Mouse (Mus musculus) kidney, postnatal 4 days (tissue): ENCODE results near the gene Hivep3.

Experiments
- DNase-seq, 2 experiments: peaks; one replicate each; pipeline ENCODE4 v3.0.0; 2021; ENCODE audit warnings: mixed read lengths in 2 of 2

Hivep3 gene

DNA sequence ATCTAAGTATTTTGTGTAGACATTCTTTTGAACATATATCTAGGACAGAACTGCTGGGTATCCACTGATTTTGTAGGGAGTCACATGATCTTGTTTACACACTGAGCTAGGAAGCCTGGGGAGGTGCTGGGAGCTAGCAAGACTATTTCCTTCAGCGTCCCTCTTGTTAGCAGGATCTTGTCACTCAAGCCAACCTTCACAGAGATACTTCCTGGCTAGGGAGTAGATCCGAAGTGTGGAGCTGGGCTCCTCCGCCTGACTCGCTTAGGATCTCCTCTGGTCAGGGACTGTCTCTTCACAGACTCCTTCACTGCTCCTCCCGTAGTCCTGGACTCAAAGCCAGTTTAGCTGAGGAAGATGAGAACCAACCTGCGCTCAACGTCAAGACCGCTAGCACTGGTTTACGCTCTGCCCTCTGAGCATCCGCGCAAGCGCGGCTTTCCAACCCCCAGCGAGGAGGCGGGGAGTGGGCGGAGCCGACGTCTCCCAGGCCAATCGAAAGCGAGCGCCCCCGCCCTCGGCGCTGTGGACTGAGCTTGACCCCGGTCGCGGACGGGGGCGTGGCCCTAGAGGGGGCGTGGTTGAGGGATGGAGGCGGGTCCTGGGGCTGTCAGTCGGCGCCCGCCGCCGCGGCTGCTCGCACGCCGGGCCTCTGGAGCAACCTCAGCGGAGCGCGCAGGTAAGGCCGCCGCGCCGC is at the start of gene Hivep3:
Gene Hivep3, plus strand, starts transcription at position 601 of the 697 bp plus-strand sequence.
- DNase-seq: peak; percentile 100

DNA sequence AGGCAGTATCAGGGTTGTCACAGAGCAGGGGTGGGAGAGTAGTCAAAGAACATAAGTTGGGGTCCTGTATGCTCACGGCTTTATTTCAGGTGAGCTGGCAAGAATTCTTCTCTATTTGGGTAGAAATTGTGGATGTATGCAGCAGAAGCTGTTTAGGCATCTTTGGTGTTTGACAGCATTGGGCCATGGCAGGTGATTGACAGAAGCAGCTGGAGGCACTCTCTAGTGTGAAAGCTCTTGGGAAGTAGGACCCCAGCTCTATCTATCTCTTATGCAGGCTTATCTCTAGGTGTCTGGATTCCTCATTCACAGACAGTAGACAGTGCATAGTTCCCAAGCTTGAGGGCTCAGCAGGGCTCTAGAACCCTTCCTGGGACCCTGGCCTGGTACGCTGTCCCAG is 47.8 kb upstream of the Hivep3 start:
- no peak for DNase-seq

- DNase-seq: no peak
Observed at GRCm38 (mm10) chr4:119698339-119698738, 35.2 kb upstream of the Hivep3 start.

DNA sequence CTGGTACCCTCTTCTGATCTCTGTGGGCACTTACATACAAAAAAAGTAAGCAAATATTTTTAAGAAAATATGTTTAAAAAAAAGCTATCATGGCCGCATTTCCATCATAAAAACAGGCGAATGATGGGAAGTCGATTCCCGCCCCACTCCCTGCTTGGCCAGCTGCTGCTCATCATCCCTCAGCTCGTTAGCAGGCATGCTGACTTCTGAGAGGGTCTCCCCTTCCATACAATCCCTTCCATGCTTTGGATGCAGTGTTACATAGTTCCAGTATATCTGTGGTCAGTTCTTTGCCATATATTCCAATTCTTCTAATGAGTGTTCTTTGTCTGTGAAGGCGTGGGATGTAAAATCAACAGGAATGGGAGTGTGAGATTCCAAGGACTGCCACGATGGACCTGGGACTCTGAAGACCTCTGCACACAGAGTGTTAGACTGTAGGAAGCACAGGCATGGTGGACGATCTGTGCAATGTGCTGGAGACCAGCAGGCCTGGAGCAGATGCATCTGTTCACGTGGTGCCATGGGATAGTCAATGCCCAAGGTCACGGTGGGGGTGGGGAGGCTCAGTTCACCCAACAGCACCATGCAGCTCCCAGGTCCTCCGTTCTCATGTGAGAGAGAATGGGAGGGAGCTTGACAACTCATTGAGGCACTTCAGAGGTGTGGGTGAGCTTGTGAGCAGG is 32.2 kb upstream of the Hivep3 start:
- no peak for DNase-seq

DNA sequence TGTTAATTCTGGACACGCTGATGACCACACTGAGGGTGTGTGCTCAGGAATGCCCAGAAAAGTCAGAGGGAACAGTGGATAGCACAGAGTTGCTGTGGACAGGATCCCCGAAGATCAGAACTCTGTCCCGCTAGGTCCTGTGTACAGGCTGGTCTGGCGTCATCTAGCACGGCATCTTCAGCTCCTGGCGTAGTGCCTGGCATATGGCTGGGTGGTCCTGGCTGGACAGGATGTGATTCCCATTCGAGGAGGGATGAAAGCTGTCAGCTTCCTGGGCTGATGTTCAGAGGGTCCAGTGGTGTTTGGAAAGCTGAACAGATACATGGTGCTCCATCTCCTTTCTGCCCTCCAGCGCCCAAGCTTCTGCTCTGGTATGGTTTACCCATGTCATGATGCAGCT is 29.6 kb upstream of the Hivep3 start:
- DNase-seq: no peak

DNA sequence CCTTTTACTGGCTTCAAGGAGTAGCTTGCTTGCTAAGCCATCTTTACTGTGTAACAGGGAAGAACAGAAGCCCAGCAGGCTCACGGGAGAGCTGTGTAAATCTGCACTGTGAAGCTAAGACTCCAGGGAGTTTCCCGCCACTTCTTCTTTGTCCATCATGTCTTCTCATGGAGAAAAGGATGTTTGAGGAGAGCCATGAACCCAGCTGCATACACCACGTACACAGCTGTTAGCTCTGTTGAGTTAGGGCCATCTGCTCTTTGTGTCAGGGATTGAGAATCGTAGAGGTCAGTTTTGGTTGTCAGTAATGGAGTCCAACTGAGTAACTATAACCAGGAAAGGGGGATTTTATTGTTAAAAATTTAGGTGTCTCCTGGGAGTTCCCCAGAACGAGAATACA is 26.3 kb upstream of the Hivep3 start:
- peak in 1 of 2 experiments; percentile 15 for DNase-seq

DNA sequence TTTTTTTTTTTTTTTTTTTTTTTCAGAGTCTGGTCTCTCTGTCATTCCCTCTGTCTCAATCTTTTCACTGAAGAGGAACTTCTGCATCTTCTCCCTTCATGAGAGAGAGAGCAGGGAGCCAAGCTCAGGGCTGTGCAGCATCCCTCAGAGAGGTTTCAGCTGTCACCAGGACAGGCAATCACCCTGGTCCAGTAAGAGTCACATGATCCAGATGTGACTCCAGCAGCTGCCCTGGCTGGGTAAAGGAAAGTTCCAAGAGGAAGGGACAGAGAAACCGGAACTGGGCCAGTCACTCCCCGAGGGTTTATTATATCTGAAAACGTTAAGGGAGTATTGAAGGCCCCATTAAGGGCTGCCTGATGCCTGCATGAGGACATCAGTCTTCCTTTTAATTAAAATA is 25.8 kb upstream of the Hivep3 start:
- peak; percentile 34 to 57 for DNase-seq

DNA sequence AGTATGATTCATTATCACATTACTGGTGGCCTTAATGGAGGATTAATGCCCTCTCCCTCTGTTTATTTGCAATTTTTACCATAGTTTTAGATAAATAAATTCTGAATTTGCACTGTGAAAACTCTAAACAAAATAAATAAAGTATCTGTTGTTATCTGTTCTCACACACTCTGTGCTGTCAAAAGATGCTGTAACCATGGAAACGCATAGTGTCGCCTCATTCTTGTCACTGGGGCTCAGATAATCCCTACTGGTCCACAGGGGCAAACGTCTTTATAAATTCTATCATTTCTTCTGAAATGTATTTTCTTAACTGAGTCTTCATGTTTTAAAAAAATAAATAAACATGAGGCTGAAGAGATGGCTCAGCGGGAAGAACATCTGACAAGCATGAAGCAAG is 23.4 kb upstream of the Hivep3 start:
- no peak for DNase-seq

DNA sequence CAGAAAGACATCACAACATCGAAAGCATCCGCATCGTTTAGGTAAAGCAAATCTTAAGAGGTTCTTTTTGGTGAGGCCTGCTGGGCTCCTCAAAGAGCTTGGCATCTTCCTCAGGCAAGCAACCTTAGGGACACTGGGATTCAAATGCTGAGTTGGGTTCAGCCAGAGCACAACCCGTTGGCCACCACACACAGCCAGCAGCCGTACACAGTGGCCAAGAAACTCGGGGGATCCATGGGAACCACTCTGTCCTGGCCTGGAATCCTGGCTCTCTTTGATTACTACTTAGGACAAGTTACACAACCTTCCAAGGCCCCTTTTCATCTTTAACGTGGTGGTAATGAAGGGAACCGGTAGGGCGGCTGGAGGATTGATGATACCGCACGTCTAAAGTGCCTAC is 16.1 kb upstream of the Hivep3 start:
- DNase-seq: no peak

- DNase-seq: no peak
Observed at GRCm38 (mm10) chr4:119721531-119721930, 12.1 kb upstream of the Hivep3 start.

GRCm38 (mm10) chr4:119726074-119726473 is 7.5 kb upstream of the Hivep3 start:
- no peak for DNase-seq

DNA sequence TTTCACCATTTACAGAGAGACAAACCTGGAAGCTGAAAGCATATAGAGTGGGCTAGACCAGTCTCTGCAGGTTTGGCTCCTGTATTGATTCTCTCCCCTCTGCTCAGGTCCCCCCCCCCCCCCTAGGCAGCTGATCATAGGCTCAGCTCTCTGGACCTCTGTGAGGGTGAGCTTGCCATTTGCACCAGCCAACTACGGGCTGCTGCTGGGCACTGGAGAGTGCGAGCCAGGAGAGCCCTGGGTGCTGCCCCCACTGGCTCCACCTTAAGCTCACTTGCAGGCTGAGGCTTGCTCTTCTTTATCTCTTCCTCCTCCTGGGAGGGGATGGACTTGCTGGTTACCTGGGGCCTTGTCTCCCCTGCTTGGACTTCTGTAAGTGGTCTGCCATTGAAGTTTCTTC is 5.7 kb upstream of the Hivep3 start:
- DNase-seq: no peak

DNA sequence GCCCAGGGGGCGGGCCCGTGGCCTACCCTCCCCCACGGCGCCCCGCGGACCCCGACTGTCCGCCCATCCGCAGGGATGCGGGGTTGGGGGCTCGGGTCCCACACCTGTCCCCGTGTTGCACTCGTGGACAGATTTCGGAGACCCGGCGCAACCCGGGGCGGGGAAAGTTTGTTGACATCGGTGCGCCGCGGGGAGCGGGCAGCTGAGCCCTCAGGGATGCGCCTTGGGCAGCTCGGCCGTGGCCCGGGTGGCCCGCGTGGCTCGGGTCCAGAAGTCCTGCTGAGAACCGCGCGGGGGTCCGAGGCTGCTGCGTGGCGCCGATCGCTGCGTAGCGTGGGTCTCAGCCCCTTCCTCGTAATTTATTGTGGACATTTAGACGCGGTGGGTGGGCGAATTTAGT is 358 bp downstream of the Hivep3 start:
- peak; percentile 58 to 74 for DNase-seq

- DNase-seq: no peak
Observed at GRCm38 (mm10) chr4:119734352-119734751, 768 bp downstream of the Hivep3 start.

DNA sequence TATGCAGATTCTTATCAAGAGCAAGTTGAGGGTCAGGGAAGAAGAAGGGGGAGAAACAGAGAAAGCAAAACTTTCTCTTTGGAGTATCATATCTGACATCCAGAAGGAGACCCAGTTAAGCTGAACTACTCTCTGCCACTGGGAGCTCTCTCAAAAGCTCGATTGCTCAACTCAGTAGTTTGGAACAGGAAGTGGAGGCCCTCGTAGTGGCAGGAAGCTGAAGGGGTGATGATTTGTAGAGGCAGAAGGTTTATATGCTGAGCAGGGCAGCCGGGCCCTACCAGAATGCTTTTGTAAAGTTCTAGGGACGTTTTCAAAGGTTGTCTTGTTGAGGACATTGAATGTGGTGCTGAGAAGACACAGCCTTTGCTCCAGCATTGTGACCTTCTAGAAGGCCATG is 5.1 kb downstream of the Hivep3 start:
- peak; percentile 24 to 33 for DNase-seq

DNA sequence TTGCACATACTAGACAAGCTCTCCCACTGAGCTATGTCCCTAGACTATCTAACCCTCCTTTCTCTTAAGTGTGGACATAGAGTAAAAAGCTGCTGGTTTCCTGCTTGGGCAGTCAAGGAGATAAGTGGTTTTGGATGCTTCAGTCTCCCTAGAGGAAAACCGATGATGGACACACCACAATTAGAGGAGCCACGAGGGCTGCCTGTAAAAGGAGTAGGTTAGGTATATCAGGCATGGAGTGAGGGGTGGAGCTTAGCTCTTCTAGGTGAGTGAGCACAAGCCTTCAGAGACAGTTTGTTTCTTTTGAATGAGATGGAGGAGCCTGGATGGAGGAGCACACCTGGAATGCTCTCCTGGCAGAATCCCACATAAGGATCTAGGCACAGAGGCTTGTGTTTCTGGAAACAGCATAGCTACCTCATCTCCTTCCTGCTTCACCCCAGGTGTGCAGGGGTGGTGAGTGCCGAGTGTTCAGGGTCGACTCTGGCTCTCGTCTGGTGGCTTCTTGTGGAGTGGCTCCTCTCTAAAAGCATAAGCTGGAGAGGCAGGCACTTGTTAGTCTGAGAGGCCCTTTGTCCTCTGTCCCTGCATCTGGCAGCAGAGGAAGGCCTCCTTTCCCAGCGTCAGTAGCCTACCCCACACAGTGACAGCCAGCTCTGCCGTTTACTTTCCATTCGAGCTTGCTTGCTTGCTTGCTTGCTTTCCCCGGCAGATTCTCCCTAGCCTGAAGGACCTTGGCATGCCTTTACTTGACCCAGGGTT is 5.9 kb downstream of the Hivep3 start:
- DNase-seq: peak in 1 of 2 experiments; percentile 5

DNA sequence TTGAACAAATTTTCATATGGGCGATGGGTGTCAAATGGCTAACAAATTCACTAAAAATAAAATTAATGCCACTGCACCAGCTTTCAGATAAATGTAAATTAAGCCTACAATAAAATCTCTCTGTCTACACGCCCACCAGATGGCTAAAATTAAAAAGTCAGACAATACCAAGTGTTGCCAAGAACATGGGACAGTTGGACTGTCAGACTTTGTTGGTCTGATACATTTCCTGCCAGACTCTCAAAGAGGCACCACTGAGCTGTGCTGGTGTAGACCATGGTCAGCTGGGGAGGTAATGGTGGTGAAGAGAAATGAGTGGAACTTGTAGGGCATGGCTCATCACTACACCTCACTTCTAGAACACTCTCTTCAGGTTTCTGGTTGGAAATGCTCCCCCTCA is 14.8 kb downstream of the Hivep3 start:
- no peak for DNase-seq

DNA sequence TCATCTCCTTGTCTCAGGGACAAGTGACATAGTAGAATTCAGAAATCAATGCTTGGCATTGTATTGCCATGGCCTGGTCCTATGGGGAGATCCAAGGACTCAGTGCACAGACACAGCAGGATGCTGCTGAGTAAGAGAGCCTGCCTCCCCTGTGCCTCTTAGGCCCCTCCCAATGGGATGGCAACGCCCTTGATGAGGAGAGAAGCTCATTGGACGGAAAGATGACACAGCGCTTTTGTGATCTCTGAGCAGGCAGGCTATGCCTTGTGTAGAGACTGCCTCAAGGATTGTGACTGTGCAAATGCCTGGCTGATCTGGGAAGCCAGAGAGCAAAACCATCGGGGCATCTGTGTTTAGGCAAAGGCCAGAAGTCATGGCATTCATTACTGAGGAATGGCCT is 16.6 kb downstream of the Hivep3 start:
- DNase-seq: no peak

DNA sequence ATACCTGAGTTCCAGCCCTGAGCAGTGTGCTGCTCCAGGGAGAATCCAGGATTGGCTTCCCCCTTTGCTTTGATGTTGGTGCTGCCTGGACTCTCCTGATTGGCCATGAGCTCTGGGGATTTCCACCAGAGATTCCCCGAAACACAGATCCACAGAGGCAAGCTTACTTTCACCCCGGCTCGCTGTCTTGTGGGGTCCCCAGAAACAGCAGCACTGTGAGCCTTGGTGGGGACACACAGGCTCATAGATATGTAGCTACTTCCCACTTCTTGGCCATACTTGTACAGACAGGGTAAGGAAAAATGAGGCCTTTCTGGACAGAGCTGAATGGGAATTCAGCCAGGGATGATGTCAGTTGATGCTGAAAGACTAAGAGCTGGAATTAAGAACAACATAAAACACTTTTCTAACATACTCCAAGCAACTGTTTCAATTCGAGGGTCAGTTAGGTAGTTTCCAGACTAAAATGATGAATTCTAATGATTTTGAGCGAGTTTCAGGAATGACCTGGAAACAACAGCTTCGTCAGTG is 17.2 kb downstream of the Hivep3 start:
- no peak for DNase-seq

DNA sequence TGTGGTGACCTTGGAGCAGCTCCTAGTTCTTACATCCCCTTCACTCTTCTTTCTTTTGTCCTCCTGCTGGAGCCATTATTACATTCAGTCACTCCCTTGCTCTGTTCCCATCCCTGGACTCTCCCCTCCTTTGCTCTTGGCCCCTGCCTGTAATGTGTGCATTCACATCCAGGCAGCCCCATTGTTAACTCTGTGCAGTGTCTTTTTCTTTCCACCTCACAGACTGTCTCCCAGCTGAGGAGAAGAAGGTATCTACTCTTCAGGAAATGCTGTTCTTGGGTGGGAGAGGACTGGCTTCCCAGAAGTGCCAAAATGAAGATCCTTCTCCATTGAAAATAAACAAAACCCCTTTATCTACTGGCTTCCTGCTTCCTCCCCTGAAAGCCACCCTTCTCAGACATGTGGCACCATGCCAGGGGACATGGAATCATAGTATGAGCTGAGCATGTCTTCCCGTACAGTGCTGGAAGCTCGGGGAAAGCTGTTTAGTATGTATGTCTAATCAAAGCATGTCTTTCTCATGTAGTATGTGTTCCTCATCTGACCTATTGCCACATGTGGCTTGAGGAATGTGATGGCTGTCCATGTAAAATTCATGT is 17.9 kb downstream of the Hivep3 start:
- peak; percentile 63 to 70 for DNase-seq

DNA sequence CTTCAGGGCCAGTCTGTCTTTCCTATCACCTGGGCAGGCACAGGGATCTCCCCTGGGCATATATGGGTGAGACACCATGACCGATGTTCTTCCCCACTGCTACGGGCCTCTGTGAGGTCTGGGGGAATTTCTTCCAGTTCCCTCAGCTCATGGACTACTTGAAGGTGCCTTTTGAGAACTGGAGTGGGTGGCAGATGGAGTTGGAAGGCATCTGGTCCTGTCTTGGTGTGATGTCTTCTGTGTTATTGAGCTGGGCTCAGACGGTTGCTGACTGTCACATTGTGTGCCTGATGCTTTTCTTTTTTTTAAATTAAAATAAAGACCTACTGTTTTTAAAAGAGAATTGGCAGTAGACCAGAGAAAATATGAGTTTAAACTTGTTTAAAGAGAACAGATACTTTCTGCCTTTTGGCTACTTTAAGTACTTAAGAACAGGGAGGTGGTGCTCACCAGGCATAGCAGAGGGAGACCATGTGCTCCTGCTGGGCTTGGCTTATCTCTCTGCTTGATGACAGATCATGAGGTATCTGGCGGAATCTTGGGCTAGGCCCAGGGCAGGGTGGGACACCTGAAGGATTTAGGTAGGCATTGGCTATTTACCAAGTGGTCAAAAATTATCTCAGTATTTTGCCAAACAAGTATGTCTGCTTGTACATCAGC is 26.1 kb downstream of the Hivep3 start:
- DNase-seq: no peak

DNA sequence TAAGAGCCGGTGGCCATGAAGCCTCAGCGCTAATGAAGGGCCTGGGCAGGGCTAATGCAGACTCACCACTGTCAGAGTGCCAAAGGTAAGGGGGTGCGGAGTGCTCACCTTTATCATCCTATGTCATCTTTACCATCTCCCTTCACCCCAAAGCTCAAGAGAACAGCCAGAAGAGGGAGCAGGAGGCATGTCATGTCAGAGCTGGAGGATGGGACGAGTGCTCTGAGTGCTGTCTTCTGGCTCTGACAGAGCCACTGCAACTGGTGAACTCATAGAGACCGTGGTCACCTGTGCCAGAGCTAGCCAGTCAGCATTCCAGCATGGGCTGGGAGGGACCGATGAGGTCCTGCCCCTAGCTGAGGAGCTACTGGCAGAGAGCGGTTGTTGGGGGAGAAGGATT is 27.2 kb downstream of the Hivep3 start:
- no peak for DNase-seq
